Mouse (Mus musculus) megakaryocyte-erythroid progenitor cell, adult 5 weeks (primary cell): ENCODE data around the gene Rbmxl1. TPM values are rescaled to one million over a fixed set of nuclear protein-coding genes. Genes with fewer than 3 reads are reported as not detected.

Source experiments
- polyA plus RNA-seq: library from polyadenylated mRNA; stranded (reverse); fragments of >175 nt; gene quantifications from 2 replicates; pipeline ENCODE4 v1.2.3, GENCODE M21; 2012

The Rbmxl1 gene
- polyA plus RNA-seq = 101 and 104 TPM in 2 replicates

DNA sequence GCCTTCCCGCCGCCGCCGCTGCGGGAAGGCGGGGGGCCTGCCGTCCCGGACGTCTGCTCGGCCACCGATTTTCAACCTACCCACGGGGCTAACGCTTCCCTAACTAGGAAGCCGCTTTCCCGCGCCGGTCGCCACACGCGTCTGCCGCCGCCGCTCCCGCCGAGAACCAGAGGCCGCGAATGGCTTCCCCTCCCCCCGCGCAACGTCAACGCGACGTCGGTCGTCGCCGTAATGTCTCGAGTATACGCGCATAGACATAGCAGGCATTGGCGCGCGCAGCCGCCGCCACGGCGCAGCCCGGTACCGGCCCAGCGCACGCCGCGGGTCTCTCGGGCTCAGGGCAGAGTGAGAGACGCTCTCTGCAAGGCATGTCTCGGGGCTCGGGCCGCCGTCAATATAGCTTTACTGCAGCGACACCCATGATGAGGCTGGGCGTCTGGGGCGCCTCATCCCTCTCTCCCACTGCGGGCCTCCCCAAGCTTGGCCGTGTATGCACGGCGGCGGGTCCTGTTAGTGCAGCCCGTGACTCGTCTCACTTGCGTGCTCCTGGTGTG, at the start of gene Rbmxl1:
TSS of gene Rbmxl1 (minus strand) at position 180 of the 554 bp plus-strand sequence.

DNA sequence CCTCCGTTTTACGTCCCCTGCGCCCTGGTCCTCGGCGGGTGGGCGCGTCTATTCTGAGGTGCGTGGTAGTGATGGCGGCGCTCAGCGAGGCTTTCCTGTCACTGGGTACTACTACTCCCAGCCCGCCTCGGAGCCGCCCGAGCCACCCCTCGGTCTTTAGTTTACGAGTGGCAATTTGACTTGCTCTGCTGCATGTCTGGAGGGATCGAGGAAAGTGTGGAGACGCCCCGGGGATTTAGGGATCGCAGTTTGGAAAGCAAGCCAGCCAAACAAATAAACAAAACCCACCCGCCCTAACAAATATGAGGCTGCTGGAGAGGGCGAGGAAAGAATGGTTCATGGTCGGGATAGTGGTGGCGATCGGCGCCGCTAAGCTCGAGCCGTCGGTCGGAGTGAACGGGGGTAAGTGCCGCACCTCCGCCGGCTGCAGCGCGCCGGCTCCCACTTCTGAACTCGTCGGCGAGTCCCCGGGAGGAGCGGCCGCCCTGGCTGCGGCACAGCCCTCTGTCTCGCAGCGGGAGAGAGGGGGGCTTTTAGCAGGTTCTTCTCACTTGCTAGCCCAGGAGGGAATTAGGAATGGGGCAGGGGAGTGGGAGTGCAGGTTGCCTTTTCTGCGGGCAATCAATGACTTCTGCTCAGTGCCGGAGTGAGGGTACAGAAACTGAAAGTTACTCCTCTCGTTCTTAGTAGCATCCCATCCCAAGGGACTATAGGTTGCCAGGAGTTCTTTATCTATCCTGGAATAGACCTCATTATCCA, 754 bp upstream of the Rbmxl1 start, which contains the start of gene Slc10a7:
TSS of gene Slc10a7 (plus strand) at position 74 of the 759 bp plus-strand sequence.

Other genes with a start within 250 kb of the Rbmxl1 start
- gene Pou4f2, start 72.3 kb downstream of the Rbmxl1 start, polyA plus RNA-seq = not detected in 2 replicates
- gene Slc10a7, start 448 bp upstream of the Rbmxl1 start, polyA plus RNA-seq = 8.4 and 9.2 TPM in 2 replicates